Mouse (Mus musculus) hematopoietic stem cell, adult 5-6 weeks (primary cell): ENCODE results near the gene Pnmal2. TPM values are rescaled to one million over a fixed set of nuclear protein-coding genes. Genes with fewer than 3 reads are reported as not detected.
A peak's percentile ranks its signal among the peaks of the same experiment; 100 is the strongest.
"Not testable (repeated sequence)": the region's sequence is repeated elsewhere in the genome, so short reads cannot be mapped to it uniquely, and the experiment has no call there.

Experiments
- ATAC-seq, 2 experiments: fragments of 125-278 bp in 1 of 2; replicated peaks in 1 of 2; 2 replicates each; pipeline ENCODE4 v1.8.0; 2016 to 2017; ENCODE audit warnings: inconsistent platforms in 2 of 2, mild to moderate bottlenecking in 2 of 2, moderate number of reproducible peaks in 2 of 2, low read depth in 1 of 2, moderate TSS enrichment in 1 of 2; ENCODE audit not compliant: low FRiP score in 2 of 2, poor library complexity in 2 of 2, severe bottlenecking in 2 of 2, insufficient read depth in 1 of 2, low TSS enrichment in 1 of 2
- total RNA-seq: library from RNA; stranded (forward); fragments of 172-1452, 232-1000 nt; gene quantifications from 2 replicates; pipeline ENCODE4 v1.2.3, GENCODE M21; 2017

Pnmal2 gene
- total RNA-seq, 1 experiment from 2014 or later, result not detected

GRCm38 (mm10) chr7:16931968-16932627, 12.4 kb upstream of the Pnmal2 start:
- peak; percentile 78 to 80 for ATAC-seq

DNA sequence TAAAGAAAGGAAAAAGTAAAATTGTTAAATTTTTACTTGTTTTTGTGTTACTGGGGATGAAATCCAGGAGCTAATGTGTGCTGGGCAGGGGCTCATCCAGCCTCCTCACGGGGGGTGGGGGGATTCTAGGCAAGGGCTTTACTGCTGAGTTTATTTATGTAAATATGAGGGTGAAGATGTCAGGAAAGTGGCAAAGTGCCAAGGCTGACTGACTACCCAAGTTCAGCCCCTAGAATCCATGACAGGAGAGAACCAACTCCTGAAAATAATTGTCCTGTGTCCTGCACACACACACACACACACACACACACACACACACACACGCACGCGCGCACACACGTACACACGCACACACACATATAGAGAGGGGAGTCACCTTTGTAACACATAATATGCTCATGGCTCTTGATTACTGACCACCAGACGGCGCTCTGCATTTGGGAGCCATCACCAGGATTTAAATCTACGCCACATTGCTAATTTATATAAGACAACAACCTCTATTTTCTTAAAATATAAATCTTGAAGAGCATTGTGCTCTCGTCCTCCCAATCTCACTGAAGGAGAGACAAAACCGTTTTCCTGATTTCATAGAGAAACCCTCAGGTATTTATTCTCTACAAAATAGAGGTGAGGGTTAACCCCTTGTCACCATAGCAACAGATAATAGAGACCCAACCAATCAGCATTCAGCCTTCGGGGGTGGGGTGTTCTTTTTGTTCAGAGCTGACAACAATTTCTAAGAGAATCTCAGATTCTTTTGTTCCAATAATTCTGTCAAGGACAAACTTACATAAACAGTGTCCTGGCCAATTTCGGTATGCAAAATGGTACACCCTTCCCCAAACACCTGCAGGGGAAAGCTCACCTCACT, 11.5 kb upstream of the Pnmal2 start:
- ATAC-seq, result no peak

GRCm38 (mm10) chr7:16937312-16937711, 7.2 kb upstream of the Pnmal2 start:
- no peak for ATAC-seq

DNA sequence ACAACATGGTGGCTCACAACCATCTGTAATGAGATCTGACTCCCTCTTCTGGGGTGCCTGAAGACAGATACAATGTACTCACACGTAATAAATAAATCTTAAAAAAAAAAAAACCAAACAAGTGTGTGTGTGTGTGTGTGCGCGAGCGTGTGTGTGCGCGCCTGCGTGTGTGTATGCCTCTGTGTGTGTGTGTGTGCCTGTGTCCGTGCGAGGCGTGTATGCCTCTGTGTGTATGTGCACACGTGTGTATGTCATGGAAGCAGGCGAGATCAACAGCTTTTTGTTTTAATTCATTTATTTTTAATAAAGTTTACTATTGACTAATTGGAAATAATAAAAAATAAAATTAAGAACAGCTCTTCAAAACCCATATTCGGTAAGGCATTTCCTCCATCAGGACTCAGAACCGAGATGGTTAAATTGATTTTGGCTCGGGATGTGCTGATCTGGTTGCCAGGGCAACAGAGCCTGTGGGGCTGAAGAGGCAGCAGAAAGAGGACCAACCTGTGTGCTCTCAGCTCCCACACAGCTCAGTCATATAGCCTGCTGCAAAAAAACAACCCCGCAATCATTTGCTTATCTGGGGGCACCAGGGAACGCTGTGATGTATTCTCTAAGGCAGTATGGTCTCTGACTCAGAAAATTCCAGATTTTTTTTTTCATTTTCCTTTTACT, 6.2 kb upstream of the Pnmal2 start:
- ATAC-seq, result no peak

DNA sequence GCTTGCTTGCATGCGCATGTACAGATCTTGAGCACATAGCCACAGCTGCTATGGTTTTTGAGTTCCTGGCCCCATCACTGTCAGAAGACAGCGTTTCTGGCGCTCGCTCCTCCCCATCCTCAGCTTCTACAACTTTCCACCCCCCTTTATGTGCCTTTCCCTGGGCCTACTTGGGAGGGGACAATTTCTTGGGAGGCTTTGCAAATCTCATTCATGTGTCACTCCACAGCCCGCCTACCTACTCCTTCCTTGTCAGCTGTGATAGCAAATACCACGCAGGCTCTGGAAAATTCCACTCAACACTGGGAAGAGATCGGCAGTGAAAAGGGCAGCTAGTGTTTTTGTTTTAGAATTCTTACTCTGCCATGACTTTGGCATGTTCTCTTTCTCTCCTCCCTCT, 4.2 kb upstream of the Pnmal2 start:
- no peak for ATAC-seq

DNA sequence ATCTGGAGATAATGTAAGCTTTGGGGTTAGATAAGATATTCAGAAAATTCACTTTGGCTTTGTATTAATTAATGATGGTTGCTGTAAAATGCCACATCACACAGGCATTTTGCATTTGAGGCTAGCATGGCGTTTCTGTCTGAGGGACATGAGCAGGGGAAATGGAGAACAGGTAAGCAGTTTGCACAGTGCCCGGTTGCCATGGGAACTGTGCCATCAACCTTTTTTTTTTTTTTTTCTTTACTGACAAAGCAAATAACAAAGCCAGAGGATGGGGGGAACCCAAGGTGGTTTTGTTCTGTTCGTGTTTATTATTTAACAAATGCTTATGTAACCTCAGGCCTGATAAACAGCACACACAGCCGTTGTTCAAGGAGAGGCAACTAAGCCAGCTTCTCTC, 1.6 kb upstream of the Pnmal2 start:
- no peak for ATAC-seq

GRCm38 (mm10) chr7:16944808-16945315, 380 bp downstream of the Pnmal2 start:
- ATAC-seq, result no peak

- ATAC-seq, result no peak
Observed at GRCm38 (mm10) chr7:16945419-16945818, 937 bp downstream of the Pnmal2 start.

DNA sequence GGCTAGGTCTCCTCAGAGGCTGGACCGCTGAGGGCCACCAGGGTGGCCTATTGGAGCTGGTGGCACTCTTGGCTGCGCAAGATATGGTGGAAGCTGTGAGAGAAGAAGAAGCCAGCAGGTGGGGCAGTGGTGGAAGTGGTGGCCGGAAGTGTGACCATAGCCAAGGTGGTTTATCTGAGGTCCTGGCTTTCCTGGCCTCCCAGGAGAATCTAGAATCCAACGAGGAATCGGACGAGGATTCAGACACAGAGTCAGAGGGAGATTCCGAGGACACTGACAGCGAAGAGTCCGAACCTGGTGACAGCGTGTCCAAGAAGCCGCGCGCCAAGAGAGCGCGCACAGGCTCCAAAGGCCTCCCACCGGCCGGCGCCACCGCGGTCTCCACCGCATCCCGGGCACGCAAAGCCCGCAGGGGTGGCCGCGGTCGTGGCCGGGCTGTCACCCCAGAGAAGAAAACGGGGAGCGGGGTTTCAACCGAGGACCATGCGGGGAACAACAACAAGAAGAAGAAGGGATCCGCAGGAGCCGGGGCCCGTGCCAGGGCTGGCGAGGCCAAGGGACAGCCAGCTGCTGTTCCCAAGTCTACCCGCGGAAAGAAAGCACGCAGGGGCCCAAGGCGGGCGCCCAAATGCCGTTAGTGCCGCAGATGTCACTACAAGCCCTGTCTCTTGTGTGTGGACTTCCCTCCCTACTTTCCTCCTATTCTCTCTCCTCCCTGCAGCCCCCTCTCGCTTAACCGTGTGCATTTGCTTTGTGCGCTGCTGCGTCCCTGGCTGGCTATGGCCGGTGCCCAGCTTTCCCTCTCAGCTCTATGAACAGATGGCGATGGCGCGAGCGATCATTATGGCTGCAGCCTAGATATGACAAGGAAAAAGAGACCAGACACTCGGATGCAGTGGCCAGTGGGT, 2.2 kb downstream of the Pnmal2 start:
- no peak for ATAC-seq

DNA sequence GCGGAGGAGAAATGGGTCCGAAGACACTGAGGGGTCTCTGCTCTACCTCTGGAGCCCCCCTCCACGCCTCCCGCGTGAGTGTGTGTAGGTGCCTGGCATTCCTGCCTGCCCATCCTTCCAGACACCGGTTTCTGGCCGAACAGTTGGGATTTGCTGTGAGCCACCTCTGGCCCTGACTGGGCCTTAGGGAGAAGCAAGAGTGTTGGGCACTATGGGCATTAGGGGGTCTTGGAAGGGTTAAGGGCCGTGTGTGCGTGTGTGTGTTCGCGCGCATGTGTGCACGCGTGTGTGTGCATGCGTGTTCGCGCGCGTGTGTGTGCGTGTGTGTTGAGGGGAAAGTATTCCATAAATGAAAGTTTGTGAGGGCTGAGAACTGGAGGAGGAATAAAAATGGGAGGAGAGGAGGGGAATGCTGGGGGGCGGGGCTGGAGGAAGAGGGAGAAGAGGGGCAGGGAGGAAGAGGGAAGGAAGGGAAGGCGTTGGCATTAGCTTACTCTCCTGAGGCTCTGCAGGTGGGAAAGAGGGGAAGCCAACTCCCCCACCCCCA, 2.9 kb downstream of the Pnmal2 start:
- ATAC-seq, result no peak

DNA sequence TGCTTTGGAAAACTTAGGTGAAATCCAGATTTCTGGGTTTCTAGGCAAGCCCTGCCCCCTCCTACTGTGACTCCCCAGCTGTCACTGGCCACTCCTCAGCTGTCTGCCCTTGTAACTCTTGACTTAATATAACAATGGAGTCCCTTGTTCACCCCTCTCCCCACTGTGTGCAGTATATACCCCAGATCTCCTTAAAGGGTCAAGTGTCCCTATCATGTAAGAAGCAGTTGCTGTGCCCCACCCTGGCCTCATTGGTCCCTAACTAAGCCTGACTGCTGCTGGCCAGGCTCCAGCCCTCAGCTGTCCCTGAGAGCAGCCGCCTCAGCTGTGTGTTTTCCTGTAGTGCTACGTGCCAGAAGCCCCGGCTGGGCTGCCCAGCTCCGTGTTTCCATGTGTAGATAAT, 3.5 kb downstream of the Pnmal2 start:
- ATAC-seq, result no peak

DNA sequence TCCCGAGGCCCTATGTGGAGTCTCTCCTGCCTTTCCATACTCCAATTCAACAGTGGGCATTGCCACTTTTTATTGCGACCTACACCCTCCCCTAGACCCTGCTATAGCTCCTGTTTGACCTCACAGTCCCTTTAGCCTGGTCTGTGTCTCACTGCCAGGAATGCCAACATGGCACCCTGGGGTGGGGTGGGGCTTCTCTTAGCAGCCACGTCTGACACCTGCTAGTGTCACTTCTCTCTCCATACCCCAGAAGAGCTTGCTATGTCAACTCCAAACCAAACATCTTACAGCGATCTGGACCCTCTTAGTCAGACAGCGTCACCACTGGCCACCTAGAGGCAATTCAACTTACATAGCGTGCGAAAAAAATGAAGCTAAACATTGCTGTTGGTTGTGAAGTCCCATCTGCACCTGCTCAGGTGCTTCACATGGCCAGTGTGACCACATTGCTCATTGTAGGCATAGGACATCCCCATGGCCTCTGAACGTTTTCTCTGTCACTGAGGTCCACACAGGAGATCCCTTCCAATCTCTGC, 4.5 kb downstream of the Pnmal2 start:
- ATAC-seq, result no peak

DNA sequence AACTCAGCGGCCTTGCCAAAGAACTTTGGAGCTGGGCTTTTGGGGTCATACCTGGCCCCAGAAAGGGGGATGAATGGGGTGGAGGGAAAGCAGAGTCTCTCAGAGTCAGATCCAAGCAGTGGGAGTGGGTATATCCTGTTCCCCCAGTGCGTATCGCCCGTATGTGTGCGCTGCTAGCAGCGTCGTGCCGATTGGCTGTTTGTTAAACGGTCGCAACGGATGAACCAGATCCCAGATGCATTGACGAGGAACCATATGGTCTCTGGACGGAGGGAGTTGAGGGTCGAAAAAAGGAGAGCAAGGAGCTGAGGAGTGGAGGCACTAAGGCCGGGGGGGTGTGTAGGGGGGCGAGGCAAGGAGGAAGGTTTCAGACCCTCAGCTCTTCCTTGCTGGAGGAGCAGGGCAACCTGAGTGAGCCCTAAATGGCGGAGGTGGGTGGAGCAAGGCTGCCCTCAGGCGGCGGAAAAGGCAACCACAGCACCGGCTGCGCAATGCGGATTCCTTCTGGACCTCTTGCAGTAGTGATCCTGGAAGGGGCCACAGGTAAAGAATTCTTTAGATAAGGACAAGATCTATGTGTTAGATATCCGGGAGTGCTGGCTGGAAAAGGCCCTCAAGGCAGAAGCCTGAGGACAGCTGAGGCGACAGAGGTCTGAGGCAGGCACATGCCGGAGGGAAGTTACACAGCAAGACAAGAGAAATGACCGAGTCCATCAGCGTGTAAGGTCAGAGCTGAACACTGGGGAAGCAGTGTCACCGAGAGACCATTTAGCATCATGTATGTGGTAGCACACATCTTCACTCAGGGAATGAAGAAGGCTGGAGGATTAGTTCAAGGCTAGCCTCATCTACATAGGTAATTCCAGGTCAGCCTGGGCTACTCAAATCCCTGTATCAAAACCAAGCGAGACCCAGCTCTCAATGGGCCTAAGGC, 5.7 kb downstream of the Pnmal2 start:
- ATAC-seq, result peak; percentile 71 to 75

DNA sequence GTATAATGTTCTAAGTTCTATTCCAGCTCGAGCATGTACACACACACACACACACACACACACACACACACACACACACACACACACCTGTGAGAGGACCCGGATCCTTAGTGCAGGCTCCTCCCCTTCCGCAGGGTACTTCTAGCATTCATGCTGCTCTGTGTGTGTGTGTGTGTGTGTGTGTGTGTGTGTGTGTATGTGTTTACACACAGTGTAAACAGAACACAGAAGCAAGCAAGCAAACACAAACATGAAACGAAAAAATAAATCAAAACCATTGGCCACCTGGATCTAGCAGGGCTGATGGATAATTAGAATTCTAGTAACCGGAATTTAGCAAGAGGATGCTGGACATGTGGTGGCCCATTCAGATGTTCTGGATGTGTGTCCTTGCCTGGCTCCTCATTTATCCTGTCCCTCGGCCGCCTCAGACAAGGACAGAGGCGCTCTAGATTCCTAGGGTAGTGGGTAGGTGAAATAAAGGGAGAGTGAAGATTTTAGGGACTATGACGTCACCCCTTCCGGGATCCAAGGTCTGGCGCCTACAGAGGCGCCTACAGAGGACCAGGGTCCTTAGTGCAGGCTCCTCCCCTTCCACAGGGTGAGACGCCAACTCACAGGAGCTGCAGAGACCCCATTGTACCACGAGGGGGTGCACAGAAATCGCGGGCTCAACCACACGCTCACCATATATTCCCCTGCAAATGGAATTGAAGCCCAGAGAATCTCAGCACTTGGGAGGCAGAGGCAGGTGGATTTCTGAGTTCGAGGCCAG, 6.6 kb downstream of the Pnmal2 start:
- peak; percentile 86 to 93 for ATAC-seq

DNA sequence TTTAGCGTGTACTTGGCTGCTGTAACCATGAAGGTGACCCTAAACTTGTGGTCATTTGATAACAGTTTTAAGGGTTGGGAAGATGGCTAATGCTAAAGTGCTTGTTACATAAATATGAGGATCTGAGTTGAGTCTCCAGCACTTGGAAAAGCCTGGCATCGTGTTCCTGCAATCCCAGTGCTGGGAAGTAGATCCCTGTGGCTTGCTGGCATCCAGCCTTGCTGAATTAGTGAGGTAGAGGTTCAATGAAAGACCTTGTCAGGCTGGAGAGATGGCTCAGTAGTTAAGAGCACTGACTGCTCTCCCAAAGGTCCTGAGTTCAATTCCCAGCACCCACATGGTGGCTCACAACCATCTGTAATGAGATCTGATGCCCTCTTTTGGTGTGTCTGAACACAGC, 9.3 kb downstream of the Pnmal2 start:
- ATAC-seq, result not testable (repeated sequence)
